Mouse (Mus musculus) bone marrow, adult 2 months (tissue): Measurements from ENCODE around the gene St8sia1.

Experiments
- CTCF ChIP-seq: fragments of 200-500 bp; IDR thresholded peaks from 2 replicates; pipeline ENCODE4 v1.5.1; 2011; ENCODE audit warnings: low read length, control low read depth; ENCODE audit not compliant: control insufficient read depth, insufficient read depth
- POLR2A ChIP-seq: fragments of 200-500 bp; IDR thresholded peaks from 2 replicates; pipeline ENCODE4 v1.6.1; 2011; ENCODE audit warnings: low read depth, mild to moderate bottlenecking, control low read depth, low read length, borderline replicate concordance; ENCODE audit not compliant: control insufficient read depth

- TF ChIP-seq POLR2A (no peak), CTCF (no peak)
These were observed 31.7 kb downstream of the St8sia1 start for GRCm38 (mm10) chr6:142932582-142932981.
